Mouse (Mus musculus) hindbrain, postnatal 0 days (tissue): ENCODE data around the gene Farp1. TPM values are rescaled to one million over a fixed set of nuclear protein-coding genes. Genes with fewer than 3 reads are reported as not detected.

Source experiments
- ATAC-seq: fragments of 200-750 bp; cut with Nextera tagmentation; 2 replicates; pipeline ENCODE4 v1.8.0; 2017; ENCODE audit warnings: mild to moderate bottlenecking, moderate TSS enrichment, moderate library complexity
- DNase-seq: peaks from one replicate; pipeline ENCODE4 v3.0.0-alpha.2; 2015; ENCODE audit warnings: low spot score
- H3K27ac ChIP-seq: fragments of 300-500 bp; sonication (generic); 2 replicates; pipeline ENCODE4 v1.5.1; 2014; ENCODE audit warnings: mild to moderate bottlenecking
- H3K27me3 ChIP-seq: fragments of 300-500 bp; sonication (generic); 2 replicates; pipeline ENCODE4 v1.6.1; 2014; ENCODE audit warnings: low read length, mixed read lengths; ENCODE audit not compliant: insufficient read depth
- H3K36me3 ChIP-seq: fragments of 300-500 bp; sonication (generic); 2 replicates; pipeline ENCODE4 v1.6.1; 2014; ENCODE audit warnings: low read length, mixed read lengths; ENCODE audit not compliant: insufficient read depth
- H3K4me1 ChIP-seq: fragments of 300-500 bp; sonication (generic); 2 replicates; pipeline ENCODE4 v1.6.1; 2014; ENCODE audit warnings: antibody characterized with exemption, low read length, mixed read lengths; ENCODE audit not compliant: insufficient read depth
- H3K4me2 ChIP-seq: fragments of 300-500 bp; sonication (generic); 2 replicates; pipeline ENCODE4 v1.6.1; 2014; ENCODE audit warnings: low read depth, mild to moderate bottlenecking, low read length, moderate library complexity, mixed read lengths
- H3K4me3 ChIP-seq: fragments of 300-500 bp; sonication (generic); 2 replicates; pipeline ENCODE4 v1.5.1; 2014; ENCODE audit warnings: low read length
- H3K9ac ChIP-seq: fragments of 300-500 bp; sonication (generic); replicated peaks from 2 replicates; pipeline ENCODE4 v1.6.1; 2014; ENCODE audit warnings: mild to moderate bottlenecking, low read length, moderate library complexity, mixed read lengths
- H3K9me3 ChIP-seq: fragments of 300-500 bp; sonication (generic); 2 replicates; pipeline ENCODE4 v1.6.1; 2016; ENCODE audit warnings: low read length, mixed read lengths
- CTCF ChIP-seq: IDR thresholded peaks from 2 replicates; pipeline ENCODE4 v1.5.1; 2016; ENCODE audit warnings: antibody characterized with exemption, control low read depth, low read depth
- WGBS: fragments of 180-500 bp; shearing (Covaris S2); extraction: QIAGEN DNeasy Blood & Tissue Kit; methylation state at CpG from one replicate; pipeline ENCODE4 v1.1.7; 2014; 5-methylcytosine and 5-hydroxymethylcytosine counted together
- polyA plus RNA-seq: library from polyadenylated mRNA; unstranded; fragments of >200 nt; fragmentation: Nextera tagmentation; extraction: Ambion mirVana; gene quantifications from 2 replicates; pipeline ENCODE4 v1.2.1, GENCODE M21; 2015
- total RNA-seq: library from RNA; depleted of rRNA; stranded (reverse); fragments of >200 nt; gene quantifications from 2 replicates; pipeline ENCODE4 v1.2.3, GENCODE M21; 2014

Farp1 gene
- total and polyA plus RNA-seq, 2 experiments from 2014 or later: 31.7 to 99.0 TPM

- DNase-seq: no peak
- no peak overlapping the region for H3K4me3 ChIP-seq
- 49% methylated on average over 5 of the region's 5 CpGs for WGBS
- H3K9ac ChIP-seq: no peak overlapping the region
- H3K27ac ChIP-seq: no peak overlapping the region
- no peaks in the 10 kb centered on the region for H3K36me3 ChIP-seq
- no peaks in the 10 kb centered on the region for H3K9me3 ChIP-seq
- ATAC-seq: 0 out of 2 replicates have a peak, but pooled peaks have one; percentile 10
- no peak for TF ChIP-seq CTCF
- H3K4me1 ChIP-seq: peaks cover 13% of the 10 kb centered on the region
- H3K4me2 ChIP-seq: no peak overlapping the region
- no peaks in the 10 kb centered on the region for H3K27me3 ChIP-seq
Observed at GRCm38 (mm10) chr14:121316136-121316535, 281.1 kb downstream of the Farp1 start.

GRCm38 (mm10) chr14:121316631-121317311, 281.8 kb downstream of the Farp1 start:
- WGBS: 53% methylated on average over 13 of the region's 13 CpGs
- no peak overlapping the region for H3K9ac ChIP-seq
- no peaks in the 10 kb centered on the region for H3K9me3 ChIP-seq
- TF ChIP-seq CTCF: no peak
- H3K27me3 ChIP-seq: no peaks in the 10 kb centered on the region
- H3K4me3 ChIP-seq: no peak overlapping the region
- no peak overlapping the region for H3K4me2 ChIP-seq
- DNase-seq (peak; percentile 24), ATAC-seq (peak; percentile 38; the same call in 1 of the 2 replicates)
- peaks cover 13% of the 10 kb centered on the region for H3K4me1 ChIP-seq
- no peaks in the 10 kb centered on the region for H3K36me3 ChIP-seq
- no peak overlapping the region for H3K27ac ChIP-seq

GRCm38 (mm10) chr14:121317312-121317671, 282.3 kb downstream of the Farp1 start:
- Histone ChIP-seq H3K9ac (no peak overlapping the region), H3K27ac (no peak overlapping the region), H3K4me1 (peaks cover 13% of the 10 kb centered on the region), H3K4me2 (no peak overlapping the region), H3K4me3 (no peak overlapping the region), H3K36me3 (no peaks in the 10 kb centered on the region), H3K9me3 (no peaks in the 10 kb centered on the region), H3K27me3 (no peaks in the 10 kb centered on the region)
- WGBS: 73% methylated on average over 3 of the region's 3 CpGs
- no peak for TF ChIP-seq CTCF
- DNase-seq (no peak), ATAC-seq (peak; percentile 44; the same call in 1 of the 2 replicates)

GRCm38 (mm10) chr14:121318382-121318781, 283.4 kb downstream of the Farp1 start:
- no peak overlapping the region for H3K4me2 ChIP-seq
- no peaks in the 10 kb centered on the region for H3K9me3 ChIP-seq
- H3K27me3 ChIP-seq: no peaks in the 10 kb centered on the region
- H3K9ac ChIP-seq: no peak overlapping the region
- 88% methylated on average over 5 of the region's 5 CpGs for WGBS
- ATAC-seq (no peak), DNase-seq (no peak)
- H3K27ac ChIP-seq: no peak overlapping the region
- no peak for TF ChIP-seq CTCF
- peaks cover 13% of the 10 kb centered on the region for H3K4me1 ChIP-seq
- no peak overlapping the region for H3K4me3 ChIP-seq
- H3K36me3 ChIP-seq: no peaks in the 10 kb centered on the region

- H3K36me3 ChIP-seq: no peaks in the 10 kb centered on the region
- no peaks in the 10 kb centered on the region for H3K27me3 ChIP-seq
- H3K9me3 ChIP-seq: no peaks in the 10 kb centered on the region
- WGBS: 95% methylated on average over 5 of the region's 5 CpGs
- no peak overlapping the region for H3K27ac ChIP-seq
- no peak overlapping the region for H3K4me2 ChIP-seq
- H3K4me3 ChIP-seq: no peak overlapping the region
- no peak overlapping the region for H3K9ac ChIP-seq
- ATAC-seq (no peak), DNase-seq (no peak)
- H3K4me1 ChIP-seq: peaks cover 5% of the 10 kb centered on the region
- no peak for TF ChIP-seq CTCF
Observed at GRCm38 (mm10) chr14:121322150-121322549, 287.1 kb downstream of the Farp1 start.

- no peak for TF ChIP-seq CTCF
- Histone ChIP-seq H3K27me3 (no peaks in the 10 kb centered on the region), H3K9ac (no peak overlapping the region), H3K27ac (0 out of 2 replicates have a peak overlapping the region, but pooled peaks have one; percentile 7), H3K4me2 (no peak overlapping the region), H3K4me3 (no peak overlapping the region), H3K9me3 (no peaks in the 10 kb centered on the region), H3K36me3 (no peaks in the 10 kb centered on the region), H3K4me1 (peaks cover 5% of the 10 kb centered on the region; the same call in 1 of the 2 replicates)
- WGBS: 84% methylated on average over 7 of the region's 7 CpGs
- ATAC-seq: no peak
- DNase-seq: no peak
Observed at GRCm38 (mm10) chr14:121322641-121323040, 287.6 kb downstream of the Farp1 start.

GRCm38 (mm10) chr14:121324521-121325330, 289.7 kb downstream of the Farp1 start:
- Histone ChIP-seq H3K27ac (no peak overlapping the region), H3K27me3 (no peaks in the 10 kb centered on the region), H3K4me1 (peaks cover 5% of the 10 kb centered on the region; the same call in 1 of the 2 replicates), H3K9ac (no peak overlapping the region), H3K36me3 (no peaks in the 10 kb centered on the region), H3K4me2 (no peak overlapping the region), H3K4me3 (no peak overlapping the region), H3K9me3 (no peaks in the 10 kb centered on the region)
- ATAC-seq (no peak), DNase-seq (no peak)
- TF ChIP-seq CTCF: no peak
- WGBS: 91% methylated on average over 17 of the region's 17 CpGs
